Mouse (Mus musculus): ENCODE measurements around the gene Ptrh1.
A peak's percentile ranks its signal among the peaks of the same experiment; 100 is the strongest.

Gene Ptrh1

DNA sequence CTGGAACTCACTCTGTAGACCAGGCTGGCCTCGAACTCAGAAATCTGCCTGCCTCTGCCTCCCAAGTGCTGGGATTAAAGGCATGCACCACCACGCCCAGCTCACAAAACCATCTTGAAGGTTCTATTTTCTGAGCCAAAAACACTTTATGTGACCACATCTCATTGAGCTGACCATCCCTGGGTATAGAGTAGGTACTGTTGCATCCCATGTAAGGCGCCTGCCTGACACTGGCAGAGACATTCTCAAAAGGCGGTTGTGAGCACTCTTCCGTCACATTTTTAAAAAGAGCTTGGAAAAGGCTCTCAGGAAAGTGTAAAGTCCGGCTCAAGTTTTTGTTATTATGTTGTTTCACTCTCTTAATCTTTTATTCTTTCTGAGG, 18.9 kb upstream of the Ptrh1 start:
- no peak for DNase-seq (ENCODE audit: low read depth, low spot score)

- DNase-seq (ENCODE audit: low read depth, low spot score), result peak; percentile 94
Measured at GRCm38 (mm10) chr2:32757056-32757845, 18.3 kb upstream of the Ptrh1 start, which contains the start of gene Tor2a. Gene Tor2a, plus strand, starts transcription at chr2:32757234.

- DNase-seq (ENCODE audit: low read depth, low spot score), result no peak
Measured at GRCm38 (mm10) chr2:32758503-32758902, 17.1 kb upstream of the Ptrh1 start.

- DNase-seq (ENCODE audit: low read depth, low spot score), result no peak
Measured at GRCm38 (mm10) chr2:32759001-32759400, 16.6 kb upstream of the Ptrh1 start.

- no peak for DNase-seq (ENCODE audit: low read depth, low spot score)
Measured at GRCm38 (mm10) chr2:32761361-32761760, 14.2 kb upstream of the Ptrh1 start.

GRCm38 (mm10) chr2:32761859-32762258, 13.7 kb upstream of the Ptrh1 start:
- no peak for DNase-seq (ENCODE audit: low read depth, low spot score)

DNA sequence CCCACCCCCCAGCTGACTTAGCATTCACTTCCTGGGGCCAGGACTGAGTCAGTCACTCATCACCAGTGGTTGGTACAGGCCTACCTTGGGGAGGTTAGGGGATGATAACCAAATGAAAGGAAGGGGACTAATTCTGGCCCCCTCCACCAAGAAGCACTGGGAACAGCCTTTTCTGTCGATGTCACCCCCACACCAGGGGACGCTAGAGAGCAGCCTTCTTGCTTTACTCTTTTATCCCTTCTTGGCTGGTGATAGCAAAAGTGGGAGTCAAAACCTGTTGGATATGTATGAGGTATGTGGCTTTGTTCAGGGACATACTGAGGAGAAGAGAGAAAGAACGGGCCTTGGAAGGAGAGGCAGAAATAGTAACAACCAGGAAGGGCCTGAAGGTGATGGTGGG, 12.2 kb upstream of the Ptrh1 start:
- no peak for DNase-seq (ENCODE audit: low read depth, low spot score)

DNA sequence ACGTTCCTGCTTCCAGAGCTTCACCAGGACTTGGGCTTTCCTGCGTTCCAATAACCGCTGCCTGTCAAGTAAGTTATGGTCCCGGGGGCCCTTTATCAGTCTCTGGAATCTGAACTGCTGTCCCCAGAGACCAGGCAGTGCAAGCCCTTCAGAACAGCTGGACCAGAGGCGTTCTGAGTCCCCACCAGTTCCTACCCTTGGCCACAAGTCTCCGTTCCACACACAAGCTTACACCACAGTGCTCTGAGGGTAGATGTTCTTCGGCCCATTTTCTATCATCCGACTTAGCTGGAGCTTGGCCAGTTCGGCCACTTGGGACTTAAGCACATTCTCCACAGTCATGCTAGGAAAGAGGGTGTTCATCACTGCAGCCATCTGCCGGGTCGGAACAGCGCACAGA, 8.3 kb upstream of the Ptrh1 start:
- DNase-seq (ENCODE audit: low read depth, low spot score), result no peak

DNA sequence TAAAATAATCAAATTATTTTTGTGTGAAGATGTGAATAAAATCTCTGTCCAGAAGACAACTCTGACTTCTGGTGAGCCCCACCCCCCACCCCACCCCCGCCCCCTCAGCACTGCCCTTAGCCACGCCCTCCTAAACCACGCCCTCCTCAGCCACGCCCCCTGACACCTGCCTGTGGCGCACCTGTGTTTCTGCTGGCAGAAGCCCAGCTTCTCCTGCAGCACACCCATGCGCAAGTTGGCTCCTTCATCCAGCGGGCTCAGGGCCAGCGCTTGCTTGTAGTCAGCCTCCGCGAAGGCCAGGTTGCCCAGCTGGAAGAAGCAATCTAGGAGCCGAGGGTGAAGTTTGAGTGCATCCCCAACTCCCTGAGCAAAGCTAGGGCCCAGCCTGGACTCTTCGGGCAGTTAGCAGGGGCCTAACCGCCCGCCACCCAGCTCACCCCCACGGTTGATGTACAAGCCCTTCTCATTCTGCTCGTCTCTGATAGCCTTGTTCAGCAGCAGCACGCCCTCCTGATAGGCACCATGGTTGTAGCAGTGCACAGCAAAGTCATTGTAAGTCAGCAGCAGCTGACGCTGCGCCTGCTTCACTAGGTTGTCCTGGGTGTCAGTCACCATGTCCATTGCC, 6.8 kb upstream of the Ptrh1 start:
- DNase-seq (ENCODE audit: low read depth, low spot score), result no peak

- no peak for DNase-seq (ENCODE audit: low read depth, low spot score)
Measured at GRCm38 (mm10) chr2:32769327-32770085, 6.1 kb upstream of the Ptrh1 start.

DNA sequence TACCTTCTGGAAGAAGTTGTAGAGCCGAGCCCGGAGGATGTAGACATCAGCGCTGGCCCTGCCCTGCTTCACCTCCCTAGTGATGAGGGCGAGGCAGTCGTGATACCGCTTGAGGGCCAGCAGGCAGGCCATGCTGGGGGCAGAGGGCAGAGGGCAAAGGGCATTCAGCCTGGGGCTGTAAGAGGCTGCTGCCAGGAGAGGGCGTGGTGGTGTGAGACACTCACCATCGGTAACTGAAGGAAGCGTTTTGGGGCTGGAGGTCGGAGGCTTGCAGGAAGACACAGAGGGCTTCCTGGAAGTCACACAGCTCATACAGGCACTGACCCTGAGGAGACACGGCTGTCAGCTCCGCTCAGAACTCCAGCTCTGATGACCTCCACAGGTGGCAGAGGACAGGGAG, 3.7 kb upstream of the Ptrh1 start:
- no peak for DNase-seq (ENCODE audit: low read depth, low spot score)

DNA sequence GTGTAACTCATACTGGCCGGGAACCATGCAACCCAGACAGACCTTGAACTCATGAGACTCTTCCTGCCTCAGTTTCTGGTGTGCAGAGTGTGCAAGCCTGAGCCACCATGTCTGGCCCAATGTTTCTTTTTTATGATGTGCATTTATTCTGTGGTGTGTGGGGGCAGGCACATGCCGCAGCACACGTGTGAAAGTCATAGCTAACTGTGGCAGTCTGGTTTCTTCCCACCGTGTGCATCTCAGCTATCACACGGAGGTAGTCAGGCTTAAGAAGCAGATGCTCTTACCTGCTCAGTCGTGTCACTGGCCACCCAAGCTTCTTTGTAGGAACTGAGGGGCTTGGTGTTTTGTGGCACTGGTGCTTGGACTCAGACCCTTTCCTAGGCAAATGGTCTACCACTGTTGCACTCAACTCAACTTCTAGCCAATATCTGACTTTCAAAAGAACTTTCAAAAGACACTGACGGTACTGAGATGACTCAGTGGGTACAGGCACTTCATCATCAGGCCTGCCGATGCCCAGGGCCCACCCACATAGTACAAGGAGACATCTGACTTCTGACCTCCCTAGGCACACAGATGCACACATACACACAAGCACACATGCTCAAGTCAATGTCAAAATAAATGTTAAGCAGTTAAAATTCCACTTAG, 2.8 kb upstream of the Ptrh1 start:
- DNase-seq (ENCODE audit: low read depth, low spot score), result no peak

- DNase-seq (ENCODE audit: low read depth, low spot score), result no peak
Measured at GRCm38 (mm10) chr2:32776192-32776591, 606 bp downstream of the Ptrh1 start.

DNA sequence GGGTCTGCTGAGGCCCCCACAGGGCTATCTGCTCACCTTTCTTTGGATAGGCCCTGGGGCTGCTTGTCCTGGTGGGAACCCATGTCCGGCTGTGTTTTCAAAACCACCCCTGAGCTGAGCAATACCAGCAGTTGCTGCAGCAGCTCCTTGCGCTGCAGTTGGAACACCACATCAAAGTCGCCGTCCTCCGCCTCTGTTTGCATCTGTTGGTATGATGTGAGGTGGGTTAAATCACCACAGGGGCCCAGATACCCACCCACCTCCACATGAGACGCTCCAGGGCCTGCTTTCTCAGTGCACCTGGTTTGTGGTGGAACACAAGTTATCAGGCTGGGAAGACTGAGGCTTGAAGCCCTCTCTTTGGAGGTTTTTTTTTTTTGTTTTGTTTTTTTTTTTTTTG, 2.5 kb downstream of the Ptrh1 start:
- no peak for DNase-seq (ENCODE audit: low read depth, low spot score)

DNA sequence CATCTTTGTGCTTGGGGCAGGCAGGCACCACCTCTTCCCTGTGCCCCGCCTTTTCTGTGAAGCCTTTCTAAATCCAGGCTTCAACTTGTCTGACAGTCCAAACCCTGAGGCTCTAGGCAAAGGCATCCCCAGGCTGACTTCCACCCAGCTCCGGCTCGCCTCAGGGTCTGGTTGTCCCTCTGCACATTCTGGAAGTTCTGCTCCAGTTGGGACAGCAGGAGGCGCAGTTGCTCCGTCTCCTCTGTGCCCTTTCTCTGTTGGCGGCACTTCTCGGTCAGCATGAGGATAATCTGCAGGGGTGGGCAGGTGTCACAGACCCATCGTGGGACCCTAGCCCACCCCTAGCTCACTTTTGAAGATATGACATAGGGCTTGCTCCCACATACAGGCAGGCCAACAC, 3.5 kb downstream of the Ptrh1 start:
- DNase-seq (ENCODE audit: low read depth, low spot score), result peak; percentile 52

- DNase-seq (ENCODE audit: low read depth, low spot score), result no peak
Measured at GRCm38 (mm10) chr2:32779714-32780113, 4.1 kb downstream of the Ptrh1 start.

- DNase-seq (ENCODE audit: low read depth, low spot score), result no peak
Measured at GRCm38 (mm10) chr2:32781710-32782109, 6.1 kb downstream of the Ptrh1 start.

GRCm38 (mm10) chr2:32784048-32784681, 8.6 kb downstream of the Ptrh1 start, which contains the start of gene Cfap157:
Gene Cfap157, minus strand, starts transcription at chr2:32784428.
- DNase-seq (ENCODE audit: low read depth, low spot score), result no peak

DNA sequence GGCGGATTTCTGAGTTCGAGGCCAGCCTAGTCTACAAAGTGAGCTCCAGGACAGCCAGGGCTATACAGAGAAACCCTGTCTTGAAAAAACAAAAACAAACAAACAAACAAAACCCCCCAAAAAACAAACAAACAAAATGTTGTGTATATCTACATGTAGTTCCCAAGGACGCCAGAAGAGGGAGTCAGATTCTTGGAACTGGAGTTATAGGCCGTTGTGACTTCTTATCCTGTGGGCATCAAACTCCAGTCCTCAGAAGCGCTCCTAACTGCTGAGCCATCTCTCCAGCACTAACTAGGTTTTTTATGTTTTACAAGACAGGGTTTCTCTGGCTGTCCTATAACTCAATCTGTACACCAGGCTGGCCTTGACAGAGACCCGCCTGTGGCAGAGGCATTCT, 11.6 kb downstream of the Ptrh1 start:
- no peak for DNase-seq (ENCODE audit: low read depth, low spot score)

DNA sequence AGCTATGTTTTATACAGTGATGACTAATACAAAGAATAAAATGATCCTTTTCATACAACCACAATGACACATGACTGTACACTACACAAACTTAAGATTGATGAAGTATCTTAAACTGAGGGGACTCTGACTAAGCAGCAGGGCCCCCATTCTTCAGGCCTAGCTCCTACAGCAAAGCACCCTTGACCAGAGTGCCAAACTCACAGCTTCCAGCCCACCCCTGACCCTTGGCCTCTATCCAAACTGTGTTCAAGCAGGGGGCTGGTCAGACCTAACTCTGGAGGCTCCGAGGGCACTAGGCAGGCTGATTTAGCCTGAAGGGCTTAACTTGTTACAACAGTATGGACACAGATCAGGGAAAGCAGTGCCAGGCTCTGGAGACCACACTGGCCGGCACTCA, 13.0 kb downstream of the Ptrh1 start:
- DNase-seq (ENCODE audit: low read depth, low spot score), result no peak

GRCm38 (mm10) chr2:32791297-32791696, 15.7 kb downstream of the Ptrh1 start:
- no peak for DNase-seq (ENCODE audit: low read depth, low spot score)

Measured in embryo, embryonic 11.5 days (tissue).